Mouse (Mus musculus) hindbrain, embryonic 11.5 days (tissue): ENCODE data around the gene Hmgb3. TPM values are rescaled to one million over a fixed set of nuclear protein-coding genes. Genes with fewer than 3 reads are reported as not detected.

Experiments
- ATAC-seq: fragments of 200-750 bp; cut with Nextera tagmentation; 2 replicates; pipeline ENCODE4 v1.8.0; 2017; ENCODE audit warnings: mild to moderate bottlenecking, moderate TSS enrichment, moderate library complexity; ENCODE audit not compliant: low FRiP score
- DNase-seq: peaks from one replicate; pipeline ENCODE4 v3.0.0-alpha.2; 2015; ENCODE audit warnings: low spot score
- H3K27ac ChIP-seq: fragments of 300-500 bp; sonication (generic); 2 replicates; pipeline ENCODE4 v1.5.1; 2014; ENCODE audit warnings: mild to moderate bottlenecking, low read depth, low read length
- H3K27me3 ChIP-seq: fragments of 300-500 bp; sonication (generic); 2 replicates; pipeline ENCODE4 v1.6.1; 2014; ENCODE audit warnings: mild to moderate bottlenecking, low read length, moderate library complexity, mixed read lengths; ENCODE audit not compliant: control insufficient read depth, insufficient read depth
- H3K36me3 ChIP-seq: fragments of 300-500 bp; sonication (generic); 2 replicates; pipeline ENCODE4 v1.6.1; 2014; ENCODE audit warnings: mild to moderate bottlenecking, low read length, moderate library complexity, mixed read lengths; ENCODE audit not compliant: control insufficient read depth, insufficient read depth
- H3K4me1 ChIP-seq: fragments of 300-500 bp; sonication (generic); replicated peaks from 2 replicates; pipeline ENCODE4 v1.6.1; 2014; ENCODE audit warnings: low read length, mixed read lengths; ENCODE audit not compliant: control insufficient read depth, insufficient read depth
- H3K4me2 ChIP-seq: fragments of 300-500 bp; sonication (generic); replicated peaks from 2 replicates; pipeline ENCODE4 v1.6.1; 2014; ENCODE audit warnings: mild to moderate bottlenecking, low read depth, low read length
- H3K4me3 ChIP-seq: fragments of 300-500 bp; sonication (generic); 2 replicates; pipeline ENCODE4 v1.5.1; 2014; ENCODE audit warnings: low read depth, low read length
- H3K9ac ChIP-seq: fragments of 300-500 bp; sonication (generic); 2 replicates; pipeline ENCODE4 v1.6.1; 2014; ENCODE audit warnings: low read depth, low read length
- H3K9me3 ChIP-seq: fragments of 300-500 bp; sonication (generic); 2 replicates; pipeline ENCODE4 v1.6.1; 2016; ENCODE audit warnings: low read length; ENCODE audit not compliant: control insufficient read depth
- WGBS: fragments of 180-500 bp; shearing (Covaris S2); extraction: QIAGEN DNeasy Blood & Tissue Kit; methylation state at CpG from one replicate; pipeline ENCODE4 v1.1.7; 2014; 5-methylcytosine and 5-hydroxymethylcytosine counted together
- polyA plus RNA-seq: library from polyadenylated mRNA; unstranded; fragments of >200 nt; fragmentation: Nextera tagmentation; extraction: Ambion mirVana; gene quantifications from 2 replicates; pipeline ENCODE4 v1.2.1, GENCODE M21; 2014

The Hmgb3 gene
- polyA plus RNA-seq, 1 experiment from 2014 or later = 571 TPM

DNA sequence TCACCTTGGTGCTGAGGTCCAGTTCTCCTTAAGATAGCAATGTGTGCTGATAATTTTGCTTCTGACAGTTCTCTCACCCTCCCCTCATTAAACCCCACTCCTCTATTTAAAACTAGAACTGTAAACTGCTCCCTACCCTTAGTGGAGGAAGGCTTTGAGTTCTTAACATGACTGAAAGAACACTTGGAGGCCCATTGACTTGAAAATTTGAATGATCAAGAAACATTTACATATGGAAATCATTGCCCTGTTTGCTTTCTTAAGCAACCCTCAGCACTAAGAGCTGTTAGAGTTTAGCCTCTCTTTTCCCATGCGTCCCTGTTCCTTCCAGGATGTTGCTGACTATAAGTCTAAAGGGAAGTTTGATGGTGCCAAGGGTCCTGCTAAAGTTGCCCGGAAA lies 3.6 kb downstream of the Hmgb3 start:
- DNase-seq = no peak
- ATAC-seq = no peak
- H3K4me1 ChIP-seq = no peaks in the 10 kb centered on the region
- H3K9me3 ChIP-seq = no peaks in the 10 kb centered on the region
- 73% methylated on average over 2 of the region's 2 CpGs for WGBS
- no peaks in the 10 kb centered on the region; the same call in 1 of the 2 replicates for H3K27me3 ChIP-seq
- no peak overlapping the region for H3K9ac ChIP-seq
- no peak overlapping the region for H3K27ac ChIP-seq
- H3K36me3 ChIP-seq = no peaks in the 10 kb centered on the region
- no peak overlapping the region for H3K4me2 ChIP-seq
- no peak overlapping the region for H3K4me3 ChIP-seq

DNA sequence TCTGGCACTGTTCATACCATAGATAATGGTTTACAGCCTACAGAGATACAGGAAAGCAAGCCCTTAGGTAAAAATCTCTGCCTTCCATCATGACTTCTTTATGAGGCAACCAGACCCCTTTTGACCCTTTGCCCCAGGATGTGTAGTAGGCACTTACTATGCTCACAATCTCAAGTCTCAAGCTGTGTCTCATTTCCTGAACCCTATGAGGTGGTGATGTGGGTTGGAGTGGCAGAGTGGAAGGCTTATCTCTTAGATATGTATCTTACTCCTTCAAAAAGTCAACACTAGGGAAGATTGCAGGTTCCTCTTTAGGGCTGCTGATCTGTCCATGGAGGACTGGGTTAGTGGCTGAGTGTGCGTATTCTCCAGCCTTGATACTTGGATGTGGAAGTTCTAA lies 5.1 kb downstream of the Hmgb3 start:
- Histone ChIP-seq H3K27me3 (no peaks in the 10 kb centered on the region), H3K9me3 (no peaks in the 10 kb centered on the region), H3K27ac (no peak overlapping the region), H3K4me3 (no peak overlapping the region), H3K9ac (no peak overlapping the region), H3K4me2 (no peak overlapping the region), H3K36me3 (no peaks in the 10 kb centered on the region), H3K4me1 (no peaks in the 10 kb centered on the region)
- 89% methylated on average over 1 of the region's 1 CpGs for WGBS
- DNase-seq (no peak), ATAC-seq (no peak)

GRCm38 (mm10) chrX:71573132-71573900 lies 17.6 kb downstream of the Hmgb3 start:
- H3K9ac ChIP-seq = no peak overlapping the region
- H3K4me3 ChIP-seq = no peak overlapping the region
- H3K9me3 ChIP-seq = no peaks in the 10 kb centered on the region
- no peaks in the 10 kb centered on the region for H3K27me3 ChIP-seq
- H3K36me3 ChIP-seq = no peaks in the 10 kb centered on the region
- 87% methylated on average over 3 of the region's 3 CpGs for WGBS
- ATAC-seq (no peak), DNase-seq (no peak)
- no peak overlapping the region for H3K4me2 ChIP-seq
- no peaks in the 10 kb centered on the region for H3K4me1 ChIP-seq
- no peak overlapping the region for H3K27ac ChIP-seq

- H3K4me1 ChIP-seq = no peaks in the 10 kb centered on the region
- no peaks in the 10 kb centered on the region for H3K27me3 ChIP-seq
- no peak overlapping the region for H3K9ac ChIP-seq
- no peak overlapping the region for H3K27ac ChIP-seq
- 59% methylated on average over 2 of the region's 2 CpGs for WGBS
- H3K36me3 ChIP-seq = no peaks in the 10 kb centered on the region
- H3K9me3 ChIP-seq = no peaks in the 10 kb centered on the region
- H3K4me2 ChIP-seq = no peak overlapping the region
- ATAC-seq (no peak), DNase-seq (no peak)
- no peak overlapping the region for H3K4me3 ChIP-seq
These were observed 19.8 kb downstream of the Hmgb3 start for GRCm38 (mm10) chrX:71575550-71575949.

GRCm38 (mm10) chrX:71589181-71589580 lies 33.5 kb downstream of the Hmgb3 start:
- Histone ChIP-seq H3K9ac (no peak overlapping the region), H3K27me3 (no peaks in the 10 kb centered on the region), H3K9me3 (no peaks in the 10 kb centered on the region), H3K27ac (no peak overlapping the region), H3K36me3 (no peaks in the 10 kb centered on the region), H3K4me2 (no peak overlapping the region), H3K4me3 (no peak overlapping the region), H3K4me1 (no peaks in the 10 kb centered on the region)
- no peak for ATAC-seq
- WGBS = 71% methylated on average over 1 of the region's 1 CpGs
- DNase-seq = no peak

DNA sequence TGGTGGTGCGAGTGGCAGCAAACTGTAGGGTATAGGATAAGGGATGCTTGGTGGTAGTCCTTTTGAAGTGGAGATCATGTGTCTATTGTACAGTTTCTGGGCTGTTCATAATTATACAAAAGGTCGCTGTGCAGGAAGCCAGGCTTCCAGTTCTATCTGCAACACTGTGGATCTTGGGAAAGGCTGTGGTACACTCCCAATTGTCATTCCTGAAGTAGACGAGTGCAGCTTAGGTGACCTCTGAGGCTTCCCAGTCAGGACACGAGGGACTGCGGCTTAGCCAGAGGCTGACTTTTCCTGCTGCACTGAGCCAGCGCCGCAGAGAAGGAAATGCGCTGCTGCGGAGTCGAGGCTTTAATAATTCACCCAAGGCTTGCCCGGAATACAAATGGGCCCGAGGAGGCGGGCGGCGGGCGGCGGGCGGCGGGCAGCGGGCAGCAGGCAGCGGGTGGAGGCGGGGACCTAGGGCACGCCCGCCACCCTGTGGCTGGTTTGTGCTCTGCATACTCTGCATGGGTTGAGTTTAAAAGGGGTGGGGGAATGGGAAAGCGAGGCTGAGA lies 45.4 kb downstream of the Hmgb3 start:
- Histone ChIP-seq H3K27ac (no peak overlapping the region), H3K27me3 (no peaks in the 10 kb centered on the region), H3K36me3 (no peaks in the 10 kb centered on the region), H3K4me3 (no peak overlapping the region), H3K4me2 (peak overlapping the region; percentile 39), H3K9me3 (no peaks in the 10 kb centered on the region), H3K9ac (0 out of 2 replicates have a peak overlapping the region, but pooled peaks have one; percentile 23), H3K4me1 (no peaks in the 10 kb centered on the region)
- DNase-seq (peak; percentile 79), ATAC-seq (peak; percentile 83)
- WGBS = 12% methylated on average over 12 of the region's 25 CpGs

Other genes with a start within 250 kb of the Hmgb3 start
- gene Mtmr1, start 191.2 kb upstream of the Hmgb3 start, polyA plus RNA-seq = 14.6 and 14.7 TPM in 2 replicates
- 23.0 and 29.0 TPM in 2 replicates for gene Cd99l2, start 63.1 kb upstream of the Hmgb3 start, polyA plus RNA-seq
- 1.3 and 1.4 TPM in 2 replicates for gene Gpr50, start 107.7 kb downstream of the Hmgb3 start, polyA plus RNA-seq